Mouse (Mus musculus) lung, postnatal 0 days (tissue): ENCODE results near the gene Pakap.

Experiments
- CTCF ChIP-seq: IDR thresholded peaks from 2 replicates; pipeline ENCODE4 v1.5.1; 2016; ENCODE audit warnings: antibody characterized with exemption, mild to moderate bottlenecking
- EP300 ChIP-seq: IDR thresholded peaks from 2 replicates; pipeline ENCODE4 v1.6.1; 2016; ENCODE audit warnings: antibody characterized with exemption, mild to moderate bottlenecking, control low read depth

DNA sequence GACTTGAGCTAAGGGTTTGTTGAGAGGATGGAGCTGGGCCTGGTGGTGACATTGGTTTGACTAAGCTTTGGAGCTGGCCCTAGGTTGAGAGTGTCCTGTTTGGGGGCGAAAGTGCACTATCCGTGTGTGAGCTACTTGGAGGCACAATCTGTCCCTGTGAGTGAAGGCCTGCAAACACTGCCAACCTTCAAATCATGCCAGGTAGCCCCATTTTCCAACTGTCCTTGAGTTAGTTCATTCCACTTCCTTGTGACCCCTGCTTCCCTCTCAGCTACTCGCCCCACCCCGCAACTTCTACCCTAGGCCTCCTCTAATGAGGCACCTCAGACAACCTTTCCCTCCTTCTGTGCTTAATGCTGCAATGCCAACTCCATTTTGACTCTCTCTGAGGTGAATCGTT lies 234.0 kb downstream of the Pakap start:
- no peak for TF ChIP-seq CTCF
- no peak for TF ChIP-seq EP300
